ENCODE assay signal across 15 mouse cellular contexts in genomic region chr15:74287492-74287891, GRCm38 (mm10).
"Had no signal": no experiment of that assay in that cellular context is flagged by ENCODE, and none has a peak within 500 bp of the region (broad histone marks: within the 10 kb centered on the region; RNA-seq: fewer than 3 reads in every experiment).

No protein-coding gene starts in this region.

- H3K36me3 ChIP-seq: neural tube, embryonic 15.5 days; stomach, embryonic 15.5 days had no signal

- H3K4me3 ChIP-seq: neural tube, embryonic 15.5 days; stomach, embryonic 15.5 days had no signal

- H3K9ac ChIP-seq: neural tube, embryonic 15.5 days; stomach, embryonic 15.5 days had no signal

- H3K9me3 ChIP-seq: neural tube, embryonic 15.5 days; stomach, embryonic 15.5 days had no signal

- H3K4me1 ChIP-seq: stomach, embryonic 15.5 days had no signal

- H3K27ac ChIP-seq: neural tube, embryonic 15.5 days; stomach, embryonic 15.5 days; stomach, postnatal 0 days had no signal

- DNase-seq: retina, postnatal 1 day; right cerebral cortex, adult 18-20 months; right cerebral cortex, postnatal 14 days; right cerebral cortex, postnatal 25 days; right cerebral cortex, postnatal 4 days; spleen, adult 18-20 months; thymus, adult 18-20 months; thymus, adult 2 months; thymus, postnatal 14 days; thymus, postnatal 25 days; thymus, postnatal 36 days; thymus, postnatal 4 days had no signal
